Mouse (Mus musculus) kidney, postnatal 10 days (tissue): Measurements from ENCODE around the gene Prc1.
A peak's percentile ranks its signal among the peaks of the same experiment; 100 is the strongest.

Experiments used
- DNase-seq: peaks from one replicate; pipeline ENCODE4 v3.0.0; 2021; ENCODE audit warnings: mixed read lengths

Prc1 gene

GRCm38 (mm10) chr7:80339793-80340628 is 45.8 kb downstream of the Prc1 start:
- peak; percentile 99 for DNase-seq

GRCm38 (mm10) chr7:80340793-80341192 is 46.5 kb downstream of the Prc1 start, which contains the start of gene Unc45a:
Gene Unc45a (minus strand): TSS chr7:80341005.
- peak; percentile 82 for DNase-seq

GRCm38 (mm10) chr7:80341793-80342192 is 47.5 kb downstream of the Prc1 start:
- no peak for DNase-seq

GRCm38 (mm10) chr7:80342858-80343257 is 48.6 kb downstream of the Prc1 start, which contains the start of gene Hddc3:
Gene Hddc3 (plus strand): TSS chr7:80343104.
- peak; percentile 98 for DNase-seq

- DNase-seq, result no peak
Observed at GRCm38 (mm10) chr7:80343270-80344018, 49.2 kb downstream of the Prc1 start.

GRCm38 (mm10) chr7:80346173-80346572 is 51.9 kb downstream of the Prc1 start:
- no peak for DNase-seq

GRCm38 (mm10) chr7:80346830-80347229 is 52.6 kb downstream of the Prc1 start:
- DNase-seq, result no peak

GRCm38 (mm10) chr7:80347670-80348586 is 53.7 kb downstream of the Prc1 start:
- no peak for DNase-seq

GRCm38 (mm10) chr7:80350808-80351207 is 56.6 kb downstream of the Prc1 start:
- no peak for DNase-seq

GRCm38 (mm10) chr7:80352920-80353319 is 58.7 kb downstream of the Prc1 start:
- DNase-seq, result no peak

GRCm38 (mm10) chr7:80356351-80356750 is 62.1 kb downstream of the Prc1 start:
- no peak for DNase-seq

- DNase-seq, result no peak
Observed at GRCm38 (mm10) chr7:80357156-80357555, 62.9 kb downstream of the Prc1 start.

- DNase-seq, result no peak
Observed at GRCm38 (mm10) chr7:80358039-80358438, 63.8 kb downstream of the Prc1 start.

- DNase-seq, result no peak
Observed at GRCm38 (mm10) chr7:80360435-80360834, 66.2 kb downstream of the Prc1 start.

- DNase-seq, result peak; percentile 82
Observed at GRCm38 (mm10) chr7:80365759-80366158, 71.5 kb downstream of the Prc1 start.
